Mouse (Mus musculus): Measurements from ENCODE around the gene Osbpl7. TPM values are rescaled to one million over a fixed set of nuclear protein-coding genes. Genes with fewer than 3 reads are reported as not detected.
A peak's percentile ranks its signal among the peaks of the same experiment; 100 is the strongest.

The Osbpl7 gene
- polyA plus RNA-seq, 1 experiment, result 10.8 TPM

DNA sequence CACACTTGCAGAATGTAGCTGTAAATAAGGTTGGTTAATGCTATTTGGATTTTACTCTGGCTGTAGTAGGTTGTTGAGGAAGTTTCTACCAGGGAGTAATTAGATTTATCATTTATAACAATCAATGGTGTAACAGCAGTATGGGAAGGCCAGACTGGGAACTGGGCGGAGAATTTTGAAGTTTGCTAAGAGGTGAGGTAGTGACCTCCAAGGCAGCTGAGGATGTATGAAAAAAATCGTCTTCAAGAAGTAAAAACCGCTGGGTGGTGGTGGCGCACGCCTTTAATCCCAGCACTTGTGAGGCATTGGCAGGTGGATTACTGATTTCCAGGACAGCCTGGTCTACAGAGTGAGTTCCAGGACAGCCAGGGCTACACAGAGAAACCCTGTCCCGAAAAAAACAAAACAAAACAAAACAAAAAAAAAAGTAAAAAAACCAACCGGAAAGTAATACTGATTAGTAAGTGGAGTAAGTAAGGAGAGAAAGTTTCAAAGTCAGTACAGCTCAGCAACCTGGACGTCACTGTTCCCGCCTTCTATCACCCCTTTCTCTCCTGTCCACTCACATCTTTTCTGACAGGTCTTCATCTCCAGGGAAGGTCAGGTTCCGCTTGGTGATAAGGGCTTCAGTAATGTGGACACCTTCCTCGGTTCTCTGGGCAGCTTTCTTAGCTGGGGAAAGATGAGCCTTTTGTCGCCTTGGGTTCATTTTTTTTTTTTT lies 10.0 kb upstream of the Osbpl7 start:
- no peak for DNase-seq (ENCODE audit: low spot score)

DNA sequence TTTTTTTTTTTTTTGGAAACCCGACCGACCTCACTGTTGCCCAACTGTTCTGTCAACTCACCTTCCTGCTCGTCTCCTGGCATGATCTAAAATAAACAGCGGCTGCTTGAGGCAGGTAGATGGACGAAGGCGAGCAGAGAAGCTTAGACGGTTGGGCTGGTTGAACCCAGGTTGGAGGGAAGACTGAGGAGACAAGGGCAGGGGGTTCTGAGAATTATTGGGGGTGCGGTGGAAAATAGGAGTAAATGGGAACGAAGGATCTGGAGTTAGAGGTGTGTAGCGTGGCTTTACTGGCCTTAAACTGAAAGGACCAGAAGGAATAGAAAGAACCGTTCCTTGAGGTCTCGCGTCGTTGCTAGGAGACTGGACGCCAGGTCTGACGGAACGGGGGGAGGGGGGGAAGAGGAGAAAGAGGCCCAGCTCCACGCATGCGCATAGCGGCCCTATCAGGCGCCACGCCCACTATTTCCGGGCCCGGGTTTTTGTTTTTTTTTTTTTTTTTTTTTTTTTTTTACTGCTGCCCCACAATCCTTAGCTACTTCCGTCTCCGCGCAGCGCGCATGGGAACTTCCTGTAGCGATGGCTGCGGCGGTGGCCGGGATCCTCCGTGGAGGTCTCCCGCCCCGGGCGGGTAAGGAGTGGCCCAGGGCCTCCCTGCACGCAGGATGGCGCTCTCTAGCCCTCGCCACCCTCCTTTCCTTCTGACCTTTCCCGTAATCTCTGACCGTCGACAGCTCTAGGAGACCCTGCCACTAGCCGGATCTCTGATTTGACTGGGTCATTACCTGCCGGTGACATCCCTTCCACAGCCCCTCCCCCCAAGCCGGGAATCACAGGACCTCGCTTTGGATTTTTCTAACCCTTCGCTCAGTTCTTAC lies 9.2 kb upstream of the Osbpl7 start, which contains the start of the genes Lrrc46 and Mrpl10:
Gene Lrrc46 (minus strand): TSS at position 386 of the 878 bp plus-strand sequence.
Gene Mrpl10 (plus strand): TSS at position 539 of the 878 bp plus-strand sequence.
- DNase-seq (ENCODE audit: low spot score), result peak; percentile 77

DNA sequence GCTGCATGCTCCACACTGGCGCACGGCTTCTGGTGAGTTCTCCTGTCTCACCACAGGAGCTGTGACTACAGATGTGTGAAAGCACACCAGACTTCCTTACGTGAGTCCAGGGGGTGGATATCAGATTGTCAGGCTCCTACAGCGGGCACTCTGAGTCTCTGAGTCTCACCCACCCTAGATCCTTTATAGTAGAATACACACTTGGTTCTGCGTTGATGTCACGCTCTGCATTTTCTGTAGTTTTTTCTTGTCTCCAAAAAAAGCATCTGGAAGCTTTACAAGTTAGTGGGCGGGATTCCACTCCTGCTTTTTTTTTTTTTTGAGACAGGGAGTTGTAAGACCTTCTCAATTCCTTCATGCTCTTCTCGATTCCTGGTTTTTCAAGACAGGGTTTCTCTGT lies 5.5 kb upstream of the Osbpl7 start:
- DNase-seq (ENCODE audit: low spot score), result no peak

DNA sequence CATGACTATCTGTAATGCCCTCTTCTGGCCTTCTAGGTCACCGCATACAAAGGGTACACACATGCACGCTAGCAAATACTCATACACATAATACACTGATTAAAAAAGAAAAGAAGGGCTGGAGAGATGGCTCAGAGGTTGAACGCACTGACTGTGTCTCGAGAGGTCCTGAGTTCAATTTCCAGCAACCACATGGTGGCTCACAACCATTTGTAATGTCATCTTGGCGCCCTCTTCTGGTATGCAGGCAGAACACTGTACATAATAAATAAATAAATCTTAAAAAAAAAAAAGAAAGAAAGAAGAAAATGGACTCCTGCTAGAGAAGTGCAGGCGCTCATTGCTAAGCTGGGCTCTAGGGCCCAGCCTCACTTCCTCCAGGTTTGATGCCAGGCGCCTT lies 4.6 kb upstream of the Osbpl7 start:
- DNase-seq (ENCODE audit: low spot score), result no peak

DNA sequence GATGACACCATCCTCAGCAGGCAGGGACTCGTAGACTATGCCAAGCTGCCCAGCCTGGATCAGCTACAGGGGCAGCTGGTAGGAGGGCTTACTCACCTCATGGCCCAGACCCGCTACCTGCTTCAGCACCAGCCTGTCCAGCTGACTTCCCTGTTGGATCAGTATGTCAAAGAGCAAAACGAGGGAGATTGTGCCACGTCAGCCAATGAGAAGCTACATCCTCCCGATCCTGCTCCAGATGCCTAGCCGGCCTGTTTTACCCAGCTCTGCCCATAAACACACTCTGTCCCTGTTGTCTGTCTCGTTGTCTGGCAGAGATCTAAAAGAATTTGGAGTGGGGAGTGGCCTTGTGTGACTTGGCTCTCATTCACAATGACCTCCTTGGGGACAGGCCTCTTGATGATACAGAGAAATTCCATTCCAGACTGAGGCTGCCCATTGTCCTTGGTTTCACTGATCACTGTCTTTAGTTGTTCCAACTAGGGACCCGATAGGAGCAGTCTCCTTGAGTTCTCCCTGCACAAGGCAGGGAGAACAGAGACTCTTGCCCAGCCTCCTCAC lies 2.3 kb upstream of the Osbpl7 start:
- no peak for DNase-seq (ENCODE audit: low spot score)

DNA sequence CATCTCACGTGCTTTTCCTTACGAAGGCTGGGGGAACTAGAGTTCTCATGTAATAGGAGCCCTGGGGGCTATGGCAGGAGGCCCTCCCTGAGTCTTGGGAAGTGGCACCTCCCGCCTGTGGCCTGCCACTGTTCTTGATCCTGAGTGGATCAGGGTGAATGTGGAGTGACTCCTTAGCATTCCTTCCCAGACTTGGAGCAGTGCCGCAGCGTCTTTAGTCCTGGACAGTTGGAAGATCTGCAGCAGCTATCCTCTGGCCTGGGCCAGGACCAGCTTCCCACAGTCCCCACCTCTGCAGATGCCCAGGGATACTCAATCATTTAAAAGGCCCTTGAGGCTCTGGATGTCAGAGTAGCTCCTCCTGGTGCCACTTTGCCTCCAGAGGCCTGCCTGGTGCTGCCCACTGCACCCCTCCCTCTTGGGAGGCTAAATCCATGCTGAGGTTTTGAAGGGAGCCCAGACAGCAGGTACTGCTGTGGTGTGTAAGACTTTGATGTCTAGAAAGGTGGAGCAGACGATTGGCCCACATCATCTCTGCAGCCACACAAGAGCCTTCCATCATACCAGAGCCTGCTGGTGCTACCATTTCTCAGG lies 839 bp upstream of the Osbpl7 start:
- DNase-seq (ENCODE audit: low spot score), result no peak

DNA sequence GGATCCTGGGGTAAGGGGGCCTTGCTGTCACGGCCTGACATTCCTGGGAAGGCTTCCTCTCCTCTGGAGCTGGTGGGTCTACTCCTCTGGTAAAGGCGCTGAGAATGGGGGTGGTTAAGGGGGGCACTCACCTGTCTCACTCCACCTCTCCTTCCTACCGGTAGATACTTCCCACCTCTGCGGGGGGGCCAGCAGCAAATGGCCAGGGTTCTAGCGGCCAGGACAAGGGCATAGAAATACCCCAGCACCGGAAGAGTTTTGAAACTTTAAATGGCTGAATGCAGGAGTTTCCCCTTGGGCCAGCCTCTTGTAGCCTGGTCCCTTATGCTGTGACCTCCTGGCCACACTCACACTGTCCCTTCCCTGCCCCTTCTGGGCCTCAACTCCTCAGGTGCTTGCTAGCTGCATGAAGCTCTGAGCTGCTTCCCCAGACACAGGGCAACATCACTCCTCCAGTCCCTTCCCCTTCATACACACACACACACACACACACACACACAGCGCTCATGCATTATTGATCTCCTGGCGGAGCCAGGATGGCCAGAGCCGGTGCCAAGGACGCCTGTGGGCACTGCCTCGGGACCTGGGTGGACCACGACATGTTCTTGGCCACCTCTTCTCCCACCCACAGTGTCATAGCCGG lies 637 bp downstream of the Osbpl7 start:
- DNase-seq (ENCODE audit: low spot score), result no peak

DNA sequence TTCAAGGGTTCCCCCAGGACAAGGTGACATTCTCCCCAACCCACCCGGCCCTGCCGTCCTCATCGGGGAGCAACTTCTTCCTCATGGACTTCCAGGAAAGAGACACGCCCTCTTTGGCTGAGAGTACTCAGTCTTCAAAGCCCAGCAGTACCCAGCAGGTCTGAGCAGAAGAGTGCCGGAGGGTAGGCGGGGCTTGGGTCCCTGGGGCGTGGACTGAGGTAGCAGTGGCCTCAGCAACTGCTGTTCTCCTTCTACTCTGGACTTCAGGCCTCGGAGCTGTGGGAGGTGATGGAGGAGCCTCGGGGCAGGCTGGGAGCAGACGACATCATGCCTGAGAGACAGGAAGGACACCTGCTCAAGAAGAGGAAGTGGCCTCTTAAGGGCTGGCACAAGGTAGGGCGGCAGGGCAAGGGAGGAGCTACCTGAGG lies 1.8 kb downstream of the Osbpl7 start:
- DNase-seq (ENCODE audit: low spot score), result no peak

DNA sequence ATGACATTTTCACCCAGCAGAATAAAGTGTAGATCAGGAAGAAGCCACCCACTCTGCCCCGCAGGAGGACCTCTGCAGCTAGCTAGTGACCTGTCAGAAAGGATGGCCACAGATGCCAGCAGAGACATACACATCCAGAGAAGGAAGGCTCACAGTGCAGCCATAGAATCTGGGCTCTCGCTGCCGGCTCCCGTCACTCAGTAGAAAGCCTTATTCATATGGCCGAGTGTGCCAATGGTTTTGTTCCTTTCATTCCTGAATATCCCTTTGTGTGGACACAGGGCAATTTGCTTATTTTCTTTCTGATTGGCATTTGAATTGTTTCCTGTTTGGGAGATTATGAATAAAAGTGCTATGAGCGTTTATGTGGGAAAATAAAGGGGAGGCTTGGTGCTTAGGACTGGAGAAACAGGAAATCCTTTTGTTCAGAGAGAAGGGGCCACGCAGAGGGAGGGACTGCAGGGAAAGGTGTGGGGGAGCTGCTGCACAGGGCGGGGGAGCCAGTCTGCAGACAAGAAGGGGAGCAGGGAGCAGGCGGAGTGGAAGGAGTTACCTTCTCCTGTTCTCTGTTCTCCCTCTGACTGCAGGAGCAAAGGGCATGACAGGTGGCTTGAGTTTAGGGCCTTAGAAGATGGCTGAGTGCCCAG lies 13.0 kb downstream of the Osbpl7 start:
- DNase-seq (ENCODE audit: low spot score), result no peak

DNA sequence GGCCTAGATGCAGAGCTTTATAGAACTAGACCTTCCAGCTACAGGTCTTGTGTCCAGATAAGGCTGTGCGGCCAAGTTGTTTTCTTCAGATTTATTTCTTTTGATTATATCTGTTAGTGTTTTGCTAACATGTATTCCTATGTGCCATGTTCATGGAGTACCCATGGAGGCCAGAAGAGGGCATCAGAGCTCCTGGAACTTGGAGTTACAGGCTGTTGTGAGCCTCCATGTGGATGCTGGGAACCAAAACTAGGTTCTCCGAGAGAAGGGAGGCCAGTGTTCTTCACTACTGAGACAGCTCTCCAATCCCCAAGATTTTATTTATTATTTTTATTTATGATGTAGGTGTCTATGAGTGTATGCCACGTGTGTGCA lies 13.5 kb downstream of the Osbpl7 start:
- no peak for DNase-seq (ENCODE audit: low spot score)

DNA sequence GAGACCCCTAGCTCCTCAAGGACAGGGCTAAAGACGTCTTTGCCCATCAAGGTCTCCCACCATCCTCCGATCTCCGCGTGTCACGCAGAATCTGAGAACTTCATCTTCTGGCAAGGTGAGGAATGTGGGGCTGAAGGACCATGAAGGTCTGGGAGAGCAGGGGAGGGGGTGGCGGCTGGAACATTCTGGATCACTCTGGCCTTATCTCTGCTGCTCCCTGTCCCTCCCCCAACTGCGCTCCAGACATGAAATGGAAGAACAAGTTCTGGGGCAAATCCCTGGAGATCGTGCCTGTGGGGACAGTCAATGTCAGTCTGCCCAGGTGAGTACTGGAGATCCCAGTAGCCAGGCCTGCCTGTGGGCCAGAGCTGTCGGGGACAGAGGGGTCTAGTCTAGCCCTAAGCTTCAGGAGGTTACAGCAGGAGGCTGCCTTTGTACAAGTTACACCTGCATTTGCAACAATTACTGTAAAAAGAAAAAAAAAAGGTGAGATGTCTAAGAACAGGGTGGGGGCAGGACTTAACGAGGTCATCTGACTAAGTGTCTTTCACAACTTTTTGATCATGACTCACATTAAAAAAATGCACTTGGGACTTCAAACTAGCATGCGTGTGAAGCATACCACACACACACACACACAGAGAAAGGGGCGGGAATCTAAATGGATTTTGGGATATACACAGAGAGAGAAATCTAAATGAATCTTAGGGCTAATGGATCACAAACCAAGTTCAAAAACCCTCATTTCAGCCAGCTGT lies 15.3 kb downstream of the Osbpl7 start:
- no peak for DNase-seq (ENCODE audit: low spot score)

DNA sequence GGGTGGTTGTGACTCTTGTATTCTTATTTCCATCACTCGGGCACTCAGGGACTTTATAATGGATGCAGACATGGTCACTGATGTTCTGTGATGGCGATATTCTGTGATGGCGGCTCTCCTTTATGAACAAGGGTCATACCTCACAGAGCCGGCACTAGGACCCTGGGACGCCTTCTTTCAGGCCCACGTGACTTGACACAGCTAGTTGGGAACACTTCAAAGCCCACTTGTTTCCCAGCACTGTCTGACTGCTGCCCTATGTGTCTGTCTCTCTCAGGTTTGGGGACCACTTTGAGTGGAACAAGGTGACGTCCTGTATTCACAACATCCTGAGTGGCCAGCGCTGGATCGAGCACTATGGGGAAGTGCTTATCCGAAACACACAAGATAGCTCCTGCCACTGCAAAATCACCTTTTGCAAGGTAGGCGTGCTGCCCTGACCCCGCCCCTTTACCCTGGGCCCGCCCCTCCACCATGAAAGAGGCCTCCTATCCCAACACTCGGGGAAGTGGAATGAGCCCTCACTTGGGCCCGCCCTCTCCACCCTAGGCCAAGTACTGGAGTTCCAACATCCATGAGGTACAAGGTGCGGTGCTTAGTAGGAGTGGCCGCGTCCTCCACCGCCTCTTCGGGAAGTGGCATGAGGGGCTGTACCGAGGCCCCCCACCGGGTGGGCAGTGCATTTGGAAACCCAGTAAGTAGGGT lies 16.4 kb downstream of the Osbpl7 start:
- no peak for DNase-seq (ENCODE audit: low spot score)

DNA sequence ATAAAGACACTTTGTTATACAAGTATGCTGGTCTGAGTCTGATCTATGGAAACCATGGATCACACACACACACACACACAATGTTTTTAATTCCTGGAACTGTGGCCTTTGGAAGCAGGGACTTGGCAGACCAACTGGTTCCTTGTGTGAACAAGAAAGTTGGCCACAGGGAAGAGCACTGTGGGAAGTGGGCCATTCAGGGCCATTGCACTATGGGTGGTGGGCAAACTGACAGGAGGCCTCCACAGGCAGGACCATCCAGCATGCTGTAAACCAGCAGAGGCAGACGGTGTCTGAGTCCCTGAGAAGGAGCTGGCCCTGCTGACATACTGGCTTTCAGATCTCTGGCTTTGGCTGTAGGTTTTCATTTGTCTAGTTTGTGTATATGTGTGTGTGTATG lies 18.9 kb downstream of the Osbpl7 start:
- DNase-seq (ENCODE audit: low spot score), result no peak

DNA sequence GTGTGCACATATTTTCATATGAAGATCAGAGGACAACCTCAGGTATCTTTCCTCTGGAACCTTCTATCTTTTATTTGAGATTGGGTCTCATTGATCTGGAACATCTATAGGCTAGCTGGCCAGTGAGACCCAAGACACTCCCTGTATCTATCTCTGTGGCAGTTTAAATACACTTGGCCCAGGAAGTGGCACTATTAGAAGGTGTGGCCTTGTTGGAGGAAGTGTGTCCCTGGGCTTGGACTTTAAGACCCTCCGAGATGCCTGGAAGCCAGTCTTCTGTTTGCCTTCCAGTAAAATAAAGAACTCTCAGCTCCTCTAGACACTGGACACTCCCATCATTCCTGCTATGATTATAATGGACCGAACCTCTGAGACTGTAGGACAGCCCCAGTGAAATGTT lies 19.3 kb downstream of the Osbpl7 start:
- DNase-seq (ENCODE audit: low spot score), result no peak

DNA sequence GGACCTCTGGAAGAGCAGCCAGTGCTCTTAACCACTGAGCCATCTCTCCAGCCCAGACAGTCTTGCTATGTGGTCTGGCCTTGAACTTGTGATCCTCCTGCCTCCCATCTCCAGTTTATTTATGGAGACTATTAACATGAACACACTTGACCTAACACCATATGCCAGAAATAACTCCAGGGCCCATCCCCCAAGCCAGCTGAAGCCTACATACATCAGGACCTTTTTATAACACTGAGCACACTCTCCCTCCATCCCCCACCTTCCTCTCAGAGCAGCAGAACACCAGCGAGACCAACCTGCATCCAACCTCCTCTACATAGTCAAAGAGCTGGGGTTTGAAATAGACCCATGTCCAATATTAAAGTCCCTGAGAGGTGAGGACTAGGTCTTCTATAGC lies 20.7 kb downstream of the Osbpl7 start:
- no peak for DNase-seq (ENCODE audit: low spot score)

DNA sequence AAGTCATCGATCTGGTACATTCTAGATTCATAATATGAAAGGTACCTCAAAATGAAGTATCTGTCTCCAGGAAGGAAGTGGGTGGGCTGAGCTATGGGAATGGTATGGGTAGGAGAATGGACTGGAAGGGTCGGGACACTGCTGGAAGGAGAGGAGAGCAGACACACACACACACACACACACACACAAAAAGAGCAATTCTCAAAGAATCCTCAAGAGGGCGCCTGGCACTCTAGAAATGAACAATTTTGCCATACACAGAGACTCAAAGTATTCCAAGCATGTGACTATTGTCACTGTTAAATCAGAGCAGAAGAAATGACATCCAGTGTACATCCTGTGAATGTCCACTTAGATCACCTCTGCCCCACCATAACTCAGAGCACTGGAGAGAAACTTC lies 22.1 kb downstream of the Osbpl7 start:
- DNase-seq (ENCODE audit: low spot score), result no peak

DNA sequence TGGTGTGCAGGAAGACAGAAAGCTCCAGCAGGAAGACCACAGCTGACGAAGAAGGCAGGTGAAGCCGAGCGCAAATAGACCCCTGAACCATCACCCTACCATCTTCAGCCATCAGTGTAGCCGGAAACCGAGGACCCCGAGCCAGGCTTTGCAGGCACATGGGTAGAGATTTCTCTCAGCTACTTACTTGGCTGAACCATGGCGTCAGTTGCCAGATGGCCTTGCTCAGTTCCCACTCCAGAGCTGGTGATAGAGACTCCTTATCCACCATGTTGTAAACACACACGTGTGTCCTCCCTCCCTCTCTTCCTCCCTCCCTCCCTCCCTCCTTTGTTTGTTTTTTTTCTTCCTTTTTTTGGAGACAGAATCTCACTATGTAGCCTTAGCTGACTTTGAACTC lies 23.8 kb downstream of the Osbpl7 start:
- DNase-seq (ENCODE audit: low spot score), result no peak

DNA sequence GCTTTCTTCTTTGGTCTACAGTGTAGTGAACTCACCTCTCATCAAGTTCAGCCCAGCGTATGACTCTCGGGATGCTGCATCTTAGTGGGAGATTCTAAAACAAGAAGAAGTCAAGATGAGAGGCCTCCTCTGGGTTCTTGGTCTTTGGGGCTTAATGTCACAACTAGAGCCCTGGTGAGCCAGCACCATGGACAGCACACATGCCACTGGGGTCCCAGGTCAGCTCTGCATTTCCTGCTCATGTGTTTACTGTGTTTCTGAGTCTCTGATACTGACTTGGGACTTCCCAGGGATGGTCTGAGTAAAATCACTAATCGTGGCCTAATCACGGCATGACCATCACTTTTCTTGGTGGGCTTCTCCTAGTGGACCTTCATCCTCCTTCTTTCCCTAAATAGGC lies 28.3 kb downstream of the Osbpl7 start:
- no peak for DNase-seq (ENCODE audit: low spot score)

DNA sequence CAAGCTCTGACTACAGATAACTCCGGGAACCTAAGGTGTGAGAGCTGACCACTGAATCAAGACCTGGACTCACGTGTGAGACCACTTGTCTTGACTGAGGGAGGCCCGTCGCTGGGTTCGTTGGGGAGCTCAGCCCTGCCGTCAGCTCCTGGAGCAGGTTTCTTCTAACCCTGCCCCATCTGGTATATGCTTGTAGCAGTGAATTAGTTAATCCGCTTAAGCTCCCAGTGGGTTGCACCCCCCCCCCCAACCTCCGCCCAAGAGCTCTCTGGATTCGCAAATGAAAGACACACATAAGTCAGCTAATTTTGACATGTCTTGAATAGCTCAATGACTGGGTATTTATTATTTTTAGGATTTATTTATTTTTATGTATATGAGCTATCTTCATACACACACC lies 29.9 kb downstream of the Osbpl7 start:
- no peak for DNase-seq (ENCODE audit: low spot score)

DNA sequence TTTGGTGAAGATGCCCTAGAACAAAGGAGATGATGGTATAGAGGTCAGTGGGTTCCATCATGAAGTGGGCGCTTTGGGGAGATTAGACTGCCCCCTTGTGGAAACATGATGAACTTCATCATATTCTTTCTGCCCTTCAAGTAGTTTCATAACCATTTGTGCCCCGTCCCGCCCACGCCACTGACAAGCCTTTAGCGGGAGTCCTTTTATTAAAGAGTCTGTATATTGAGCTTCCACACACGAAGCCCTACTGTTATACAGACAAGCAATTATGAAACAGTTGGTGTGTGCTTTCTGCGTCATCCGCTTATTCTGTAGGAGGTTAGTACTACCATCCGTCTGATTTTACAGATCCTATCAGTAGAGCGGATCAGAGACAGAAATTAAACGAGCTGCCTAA lies 32.5 kb downstream of the Osbpl7 start:
- no peak for DNase-seq (ENCODE audit: low spot score)

Data from urinary bladder, adult 2 months (tissue).